29 mouse cellular contexts compared by ENCODE assay signal in the genomic region with DNA sequence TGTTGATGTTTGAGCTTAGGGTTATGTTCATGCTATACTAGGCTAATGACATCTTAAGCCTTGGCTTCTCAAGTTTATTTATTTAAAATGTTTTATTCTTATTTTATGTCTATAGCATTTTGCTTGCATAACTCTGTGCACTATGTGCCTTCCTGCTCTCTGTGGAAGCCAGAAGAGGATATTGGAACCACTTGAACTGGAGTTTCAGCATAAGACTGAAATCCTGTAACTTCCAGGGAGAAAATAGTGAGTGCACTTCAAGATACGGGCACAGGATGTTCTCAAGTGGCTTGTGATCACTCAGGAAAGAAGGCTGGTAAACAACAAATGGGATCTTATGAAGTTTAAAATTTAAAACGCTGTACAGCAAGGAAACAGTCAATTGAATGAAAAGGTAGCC.
"Had no signal": no experiment of that assay in that cellular context is flagged by ENCODE, and none has a peak within 500 bp of the region (broad histone marks: within the 10 kb centered on the region; RNA-seq: fewer than 3 reads in every experiment).

No protein-coding gene starts in this region.

- H3K27ac ChIP-seq: left cerebral cortex, adult 2 months; limb, embryonic 10.5 days; limb, embryonic 12.5 days; limb, embryonic 13.5 days; limb, embryonic 15.5 days; liver, embryonic 12.5 days; liver, embryonic 13.5 days; liver, embryonic 14.5 days; liver, embryonic 15.5 days; lung, embryonic 15.5 days; macrophage; midbrain, embryonic 10.5 days; midbrain, embryonic 12.5 days; midbrain, embryonic 13.5 days; midbrain, embryonic 15.5 days; neural tube, embryonic 12.5 days had no signal

- H3K36me3 ChIP-seq: limb, embryonic 10.5 days; limb, embryonic 12.5 days; limb, embryonic 13.5 days; limb, embryonic 15.5 days; liver, embryonic 12.5 days; liver, embryonic 13.5 days; liver, embryonic 15.5 days; lung, embryonic 15.5 days; midbrain, embryonic 10.5 days; midbrain, embryonic 12.5 days; midbrain, embryonic 13.5 days; midbrain, embryonic 15.5 days; neural tube, embryonic 12.5 days had no signal

- H3K4me3 ChIP-seq: left cerebral cortex, adult 2 months; limb, embryonic 10.5 days; limb, embryonic 12.5 days; limb, embryonic 13.5 days; limb, embryonic 15.5 days; liver, embryonic 12.5 days; liver, embryonic 13.5 days; liver, embryonic 15.5 days; lung, embryonic 15.5 days; megakaryocyte, embryonic 14.5 days; midbrain, embryonic 10.5 days; midbrain, embryonic 12.5 days; midbrain, embryonic 13.5 days; midbrain, embryonic 15.5 days; myocyte; neural tube, embryonic 12.5 days had no signal

- H3K27me3 ChIP-seq: limb, embryonic 12.5 days; liver, embryonic 12.5 days; liver, embryonic 13.5 days; liver, embryonic 15.5 days; lung, embryonic 15.5 days; megakaryocyte, embryonic 14.5 days; midbrain, embryonic 12.5 days; midbrain, embryonic 13.5 days; midbrain, embryonic 15.5 days; neural tube, embryonic 12.5 days had no signal

- H3K4me1 ChIP-seq: liver, embryonic 12.5 days; liver, embryonic 13.5 days; liver, embryonic 15.5 days; lung, embryonic 15.5 days; megakaryocyte, embryonic 14.5 days had no signal

- DNase-seq: layer of hippocampus, postnatal 36 days; left cerebral cortex, postnatal 4 days; liver; liver, embryonic 13.5 days; liver, postnatal 0 days; lung, adult 2 months; lung, embryonic 14.5 days; lung, postnatal 10 days; midbrain, embryonic 14.5 days had no signal

- H3K4me2 ChIP-seq: limb, embryonic 12.5 days; limb, embryonic 13.5 days; limb, embryonic 15.5 days; liver, embryonic 11.5 days; liver, embryonic 12.5 days; liver, embryonic 13.5 days; liver, embryonic 15.5 days; lung, embryonic 14.5 days; lung, embryonic 15.5 days; midbrain, embryonic 11.5 days; midbrain, embryonic 12.5 days; midbrain, embryonic 13.5 days; midbrain, embryonic 15.5 days; neural tube, embryonic 12.5 days had no signal

- H3K9me3 ChIP-seq: limb, embryonic 10.5 days; limb, embryonic 12.5 days; limb, embryonic 13.5 days; limb, embryonic 15.5 days; liver, embryonic 12.5 days; liver, embryonic 13.5 days; liver, embryonic 15.5 days; lung, embryonic 15.5 days; midbrain, embryonic 10.5 days; midbrain, embryonic 12.5 days; midbrain, embryonic 13.5 days; midbrain, embryonic 15.5 days; neural tube, embryonic 12.5 days had no signal

- H3K9ac ChIP-seq: limb, embryonic 12.5 days; limb, embryonic 13.5 days; limb, embryonic 15.5 days; liver, embryonic 12.5 days; liver, embryonic 13.5 days; liver, embryonic 14.5 days; liver, embryonic 15.5 days; liver, postnatal 0 days; lung, embryonic 14.5 days; lung, embryonic 15.5 days; midbrain, embryonic 12.5 days; midbrain, embryonic 13.5 days; midbrain, embryonic 15.5 days; neural tube, embryonic 12.5 days had no signal

- ATAC-seq: liver, embryonic 12.5 days; liver, postnatal 0 days; midbrain, embryonic 13.5 days; midbrain, embryonic 15.5 days; midbrain, embryonic 16.5 days had no signal
